Mouse (Mus musculus) kidney, embryonic 16.5 days (tissue): ENCODE data around the gene Golga7b. TPM values are rescaled to one million over a fixed set of nuclear protein-coding genes. Genes with fewer than 3 reads are reported as not detected.
A peak's percentile ranks its signal among the peaks of the same experiment; 100 is the strongest.

ENCODE experiments used
- ATAC-seq: fragments of 200-750 bp; cut with Nextera tagmentation; 2 replicates; pipeline ENCODE4 v1.8.0; 2017; ENCODE audit warnings: moderate TSS enrichment; ENCODE audit not compliant: low FRiP score, low TSS enrichment
- H3K27ac ChIP-seq: fragments of 300-500 bp; sonication (generic); 2 replicates; pipeline ENCODE4 v1.5.1; 2014; ENCODE audit warnings: low read length
- H3K27me3 ChIP-seq: fragments of 300-500 bp; sonication (generic); 2 replicates; pipeline ENCODE4 v1.6.1; 2014; ENCODE audit warnings: low read length, control low read depth, mixed read lengths; ENCODE audit not compliant: insufficient read depth
- H3K36me3 ChIP-seq: fragments of 300-500 bp; sonication (generic); 2 replicates; pipeline ENCODE4 v1.6.1; 2014; ENCODE audit warnings: low read length, control low read depth, mixed read lengths; ENCODE audit not compliant: insufficient read depth
- H3K4me1 ChIP-seq: fragments of 300-500 bp; sonication (generic); 2 replicates; pipeline ENCODE4 v1.6.1; 2014; ENCODE audit warnings: low read length, control low read depth, mixed read lengths; ENCODE audit not compliant: insufficient read depth
- H3K4me2 ChIP-seq: fragments of 300-500 bp; sonication (generic); replicated peaks from 2 replicates; pipeline ENCODE4 v1.6.1; 2014; ENCODE audit warnings: low read depth, low read length
- H3K4me3 ChIP-seq: fragments of 300-500 bp; sonication (generic); 2 replicates; pipeline ENCODE4 v1.5.1; 2014; ENCODE audit warnings: mild to moderate bottlenecking, low read length
- H3K9ac ChIP-seq: fragments of 300-500 bp; sonication (generic); replicated peaks from 2 replicates; pipeline ENCODE4 v1.6.1; 2014; ENCODE audit warnings: low read length
- H3K9me3 ChIP-seq: fragments of 300-500 bp; sonication (generic); 2 replicates; pipeline ENCODE4 v1.6.1; 2016; ENCODE audit warnings: low read length, control low read depth
- WGBS: fragments of 180-500 bp; shearing (Covaris S2); extraction: QIAGEN DNeasy Blood & Tissue Kit; methylation state at CpG from one replicate; pipeline ENCODE4 v1.1.7; 2014; 5-methylcytosine and 5-hydroxymethylcytosine counted together
- polyA plus RNA-seq: library from polyadenylated mRNA; unstranded; fragments of >200 nt; fragmentation: Nextera tagmentation; extraction: Ambion mirVana; gene quantifications from 2 replicates; pipeline ENCODE4 v1.2.1, GENCODE M21; 2015

The Golga7b gene
- polyA plus RNA-seq, 1 experiment from 2014 or later: 0.05 TPM

- no peaks in the 10 kb centered on the region for H3K27me3 ChIP-seq
- no peak for ATAC-seq
- no peaks in the 10 kb centered on the region for H3K4me1 ChIP-seq
- no peak overlapping the region for H3K4me2 ChIP-seq
- H3K9ac ChIP-seq: no peak overlapping the region
- no peaks in the 10 kb centered on the region for H3K36me3 ChIP-seq
- H3K27ac ChIP-seq: no peak overlapping the region
- H3K9me3 ChIP-seq: no peaks in the 10 kb centered on the region
- no peak overlapping the region for H3K4me3 ChIP-seq
- 45% methylated on average over 3 of the region's 3 CpGs for WGBS
These were observed 16.1 kb downstream of the Golga7b start for GRCm38 (mm10) chr19:42263524-42263923.

- peaks cover 8% of the 10 kb centered on the region; the same call in 1 of the 2 replicates for H3K27me3 ChIP-seq
- H3K4me2 ChIP-seq: peak overlapping the region; percentile 33; the same call in 1 of the 2 replicates
- ATAC-seq: peak; percentile 46; the same call in 1 of the 2 replicates
- H3K36me3 ChIP-seq: no peaks in the 10 kb centered on the region
- no peak overlapping the region for H3K4me3 ChIP-seq
- under 1% methylated on average over 19 of the region's 19 CpGs for WGBS
- no peaks in the 10 kb centered on the region for H3K9me3 ChIP-seq
- no peak overlapping the region for H3K9ac ChIP-seq
- H3K4me1 ChIP-seq: no peaks in the 10 kb centered on the region
- H3K27ac ChIP-seq: no peak overlapping the region
These were observed 21.0 kb downstream of the Golga7b start for GRCm38 (mm10) chr19:42268337-42268736.

- 39% methylated on average over 6 of the region's 6 CpGs for WGBS
- Histone ChIP-seq H3K4me2 (no peak overlapping the region), H3K27ac (no peak overlapping the region), H3K9me3 (no peaks in the 10 kb centered on the region), H3K4me1 (no peaks in the 10 kb centered on the region), H3K9ac (no peak overlapping the region), H3K27me3 (peaks cover 8% of the 10 kb centered on the region; the same call in 1 of the 2 replicates), H3K4me3 (no peak overlapping the region), H3K36me3 (no peaks in the 10 kb centered on the region)
- no peak for ATAC-seq
These were observed 22.7 kb downstream of the Golga7b start for GRCm38 (mm10) chr19:42270119-42270518.

GRCm38 (mm10) chr19:42271182-42271581 lies 23.8 kb downstream of the Golga7b start:
- Histone ChIP-seq H3K9me3 (no peaks in the 10 kb centered on the region), H3K4me2 (no peak overlapping the region), H3K27ac (no peak overlapping the region), H3K36me3 (no peaks in the 10 kb centered on the region), H3K9ac (no peak overlapping the region), H3K27me3 (peaks cover 8% of the 10 kb centered on the region; the same call in 1 of the 2 replicates), H3K4me1 (no peaks in the 10 kb centered on the region), H3K4me3 (no peak overlapping the region)
- WGBS: 76% methylated on average over 7 of the region's 7 CpGs
- no peak for ATAC-seq

GRCm38 (mm10) chr19:42272003-42272963 lies 24.9 kb downstream of the Golga7b start:
- 36% methylated on average over 14 of the region's 14 CpGs for WGBS
- H3K9me3 ChIP-seq: no peaks in the 10 kb centered on the region
- no peak for ATAC-seq
- no peak overlapping the region for H3K27ac ChIP-seq
- peaks cover 8% of the 10 kb centered on the region; the same call in 1 of the 2 replicates for H3K27me3 ChIP-seq
- no peak overlapping the region for H3K9ac ChIP-seq
- no peak overlapping the region for H3K4me2 ChIP-seq
- H3K4me3 ChIP-seq: no peak overlapping the region
- H3K36me3 ChIP-seq: no peaks in the 10 kb centered on the region
- no peaks in the 10 kb centered on the region for H3K4me1 ChIP-seq

- ATAC-seq: no peak
- no peaks in the 10 kb centered on the region for H3K27me3 ChIP-seq
- H3K4me3 ChIP-seq: no peak overlapping the region
- H3K9ac ChIP-seq: no peak overlapping the region
- H3K4me2 ChIP-seq: no peak overlapping the region
- peaks cover 11% of the 10 kb centered on the region for H3K4me1 ChIP-seq
- H3K9me3 ChIP-seq: no peaks in the 10 kb centered on the region
- no peaks in the 10 kb centered on the region for H3K36me3 ChIP-seq
- WGBS: 81% methylated on average over 6 of the region's 6 CpGs
- H3K27ac ChIP-seq: no peak overlapping the region
These were observed 29.9 kb downstream of the Golga7b start for GRCm38 (mm10) chr19:42277288-42277687.

GRCm38 (mm10) chr19:42278461-42278860 lies 31.1 kb downstream of the Golga7b start:
- Histone ChIP-seq H3K4me1 (peaks cover 11% of the 10 kb centered on the region), H3K36me3 (no peaks in the 10 kb centered on the region)
- WGBS: 75% methylated on average over 5 of the region's 5 CpGs

GRCm38 (mm10) chr19:42279611-42280010 lies 32.2 kb downstream of the Golga7b start:
- 70% methylated on average over 3 of the region's 3 CpGs for WGBS
- no peaks in the 10 kb centered on the region for H3K9me3 ChIP-seq
- H3K4me3 ChIP-seq: no peak overlapping the region
- H3K9ac ChIP-seq: no peak overlapping the region
- H3K27ac ChIP-seq: no peak overlapping the region
- H3K4me1 ChIP-seq: peaks cover 14% of the 10 kb centered on the region
- H3K36me3 ChIP-seq: no peaks in the 10 kb centered on the region
- H3K27me3 ChIP-seq: no peaks in the 10 kb centered on the region
- ATAC-seq: no peak
- H3K4me2 ChIP-seq: no peak overlapping the region

More at GRCm38 (mm10) chr19:42278461-42278860, 31.1 kb downstream of the Golga7b start:
- Histone ChIP-seq H3K9ac (no peak overlapping the region), H3K4me2 (no peak overlapping the region), H3K4me3 (no peak overlapping the region), H3K9me3 (no peaks in the 10 kb centered on the region), H3K27me3 (no peaks in the 10 kb centered on the region), H3K27ac (no peak overlapping the region)
- no peak for ATAC-seq

- H3K4me1 ChIP-seq: peaks cover 16% of the 10 kb centered on the region
These were observed 36.8 kb downstream of the Golga7b start for GRCm38 (mm10) chr19:42284178-42284577.

GRCm38 (mm10) chr19:42288361-42288760 lies 41.0 kb downstream of the Golga7b start:
- no peaks in the 10 kb centered on the region for H3K36me3 ChIP-seq
- ATAC-seq: no peak
- H3K9ac ChIP-seq: no peak overlapping the region
- H3K4me3 ChIP-seq: no peak overlapping the region
- no peak overlapping the region for H3K27ac ChIP-seq
- H3K4me1 ChIP-seq: peaks cover 10% of the 10 kb centered on the region
- no peak overlapping the region for H3K4me2 ChIP-seq
- WGBS: 61% methylated on average over 4 of the region's 4 CpGs
- H3K27me3 ChIP-seq: no peaks in the 10 kb centered on the region
- no peaks in the 10 kb centered on the region for H3K9me3 ChIP-seq

More at GRCm38 (mm10) chr19:42284178-42284577, 36.8 kb downstream of the Golga7b start:
- H3K36me3 ChIP-seq: no peaks in the 10 kb centered on the region
- no peak overlapping the region for H3K9ac ChIP-seq
- H3K27me3 ChIP-seq: no peaks in the 10 kb centered on the region
- no peak overlapping the region for H3K4me2 ChIP-seq
- H3K27ac ChIP-seq: no peak overlapping the region
- no peak overlapping the region for H3K4me3 ChIP-seq
- WGBS: 55% methylated on average over 8 of the region's 8 CpGs
- no peaks in the 10 kb centered on the region for H3K9me3 ChIP-seq
- ATAC-seq: peak; percentile 71; the same call in 1 of the 2 replicates
